Mouse (Mus musculus) heart, postnatal 25 days (tissue): ENCODE results near the gene Ptprt. TPM values are rescaled to one million over a fixed set of nuclear protein-coding genes. Genes with fewer than 3 reads are reported as not detected.

Experiments used
- DNase-seq: peaks from one replicate; pipeline ENCODE4 v3.0.0; 2022; ENCODE audit warnings: low spot score
- intact Hi-C: fragments of 180-260 bp; cut with DNase I; formaldehyde crosslinking; loops from one replicate; pipeline ENCODE4 v1.15.1; 2025
- total RNA-seq, 2 experiments: library from RNA; stranded (reverse); gene quantifications; 2 replicates each; pipeline ENCODE4 v1.2.3; 2021

Ptprt gene
- total RNA-seq, 2 experiments from 2014 or later: 0.16 to 0.31 TPM

DNA sequence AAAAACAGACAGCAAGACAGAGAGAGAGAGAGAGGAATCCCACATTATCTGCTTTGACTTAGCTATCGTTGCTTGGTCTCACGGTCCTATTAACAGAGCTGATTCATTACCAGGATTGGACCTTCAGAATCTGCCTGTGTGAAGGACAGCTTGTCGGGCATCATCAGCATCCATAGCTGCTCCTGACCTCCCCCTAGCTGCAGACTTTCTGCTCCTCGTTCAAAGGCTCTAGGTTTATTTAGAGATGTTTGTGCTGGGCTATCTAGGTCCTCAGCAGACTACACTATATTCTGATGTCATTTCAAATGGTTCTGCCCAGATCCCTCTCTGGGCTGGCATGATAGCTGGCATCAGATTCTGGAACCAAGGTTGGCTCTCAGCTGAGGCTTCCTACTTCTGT lies 47.5 kb downstream of the Ptprt start:
- no peak for DNase-seq
- intact Hi-C loops: no loop called here

DNA sequence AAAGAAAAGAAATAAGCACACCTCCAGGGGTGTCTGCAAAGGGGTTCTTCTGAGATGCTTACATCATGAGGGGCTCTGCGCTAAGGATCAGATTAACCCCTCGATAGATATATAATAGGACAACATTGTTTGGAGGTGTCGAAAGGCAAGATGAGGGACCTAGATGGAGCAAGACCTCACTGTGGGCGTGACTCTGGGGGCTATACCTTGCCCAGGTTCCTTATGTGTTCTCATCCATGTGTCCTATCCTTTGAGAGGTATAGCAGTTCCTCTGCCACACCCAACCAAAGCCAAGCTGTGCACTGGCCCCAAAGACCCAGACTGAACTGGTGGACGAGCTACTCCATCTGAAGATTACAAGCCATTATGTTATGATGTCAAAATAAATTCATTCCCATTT lies 58.2 kb downstream of the Ptprt start:
- intact Hi-C loops: no loop called here
- no peak for DNase-seq

DNA sequence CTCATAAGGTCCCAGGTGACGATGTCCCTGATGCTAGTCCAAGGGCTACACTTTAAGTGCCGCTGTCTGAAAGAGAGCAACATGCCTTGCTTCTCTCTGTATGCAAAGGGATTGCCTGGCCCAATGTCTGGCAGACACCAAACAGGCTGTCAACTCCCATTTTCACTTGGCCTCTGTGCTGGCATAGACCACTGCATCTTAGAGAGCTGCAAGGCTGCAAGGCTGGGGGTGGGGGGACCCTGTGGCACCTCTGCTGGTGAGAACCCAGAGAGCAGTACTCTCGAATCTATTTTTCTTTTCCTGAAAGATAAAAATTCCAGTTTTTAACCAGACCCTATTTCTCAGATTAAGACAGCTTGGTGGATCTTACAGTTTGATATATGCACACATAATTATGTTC lies 69.6 kb downstream of the Ptprt start:
- no peak for DNase-seq
- intact Hi-C loops: no loop called here

DNA sequence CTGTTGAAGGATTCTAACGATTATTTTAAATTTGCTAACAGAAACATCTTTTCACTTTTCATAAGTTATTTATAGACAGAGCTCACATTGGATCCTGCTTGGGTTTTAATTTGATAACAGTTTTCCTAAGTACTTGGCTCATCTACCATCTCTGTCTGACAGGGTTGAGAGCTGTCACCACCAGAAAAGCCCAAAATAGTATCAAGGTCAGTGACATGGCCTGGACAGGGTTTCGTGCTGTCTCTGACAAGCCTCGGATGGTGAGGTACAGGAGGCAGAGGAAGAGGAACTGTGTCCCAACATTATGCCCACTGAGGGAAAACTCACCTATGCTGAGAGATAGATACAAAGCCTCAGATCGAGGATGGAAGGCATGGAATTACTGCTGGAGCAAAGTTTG lies 79.3 kb downstream of the Ptprt start:
- DNase-seq: no peak
- intact Hi-C loops: no loop called here

DNA sequence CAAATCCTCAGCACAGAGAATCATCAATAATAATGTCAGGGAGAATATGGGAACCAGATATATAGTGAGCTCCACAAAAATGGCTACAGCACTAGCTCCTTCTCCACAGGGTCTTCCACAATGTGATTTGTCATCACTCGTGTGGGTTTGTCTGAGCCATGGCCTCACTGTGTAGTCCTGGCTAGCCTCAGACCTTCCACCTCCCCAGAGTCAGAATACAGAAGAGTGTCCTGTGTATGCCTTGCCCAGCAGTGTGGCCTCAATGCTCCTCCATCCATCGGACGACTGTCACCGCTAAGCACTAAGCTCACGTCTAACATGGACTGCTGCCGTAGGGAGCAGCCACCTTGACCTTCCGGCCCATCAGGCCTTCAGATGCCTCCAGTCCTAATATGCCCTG lies 83.1 kb downstream of the Ptprt start:
- DNase-seq: no peak
- intact Hi-C loops: no loop called here

DNA sequence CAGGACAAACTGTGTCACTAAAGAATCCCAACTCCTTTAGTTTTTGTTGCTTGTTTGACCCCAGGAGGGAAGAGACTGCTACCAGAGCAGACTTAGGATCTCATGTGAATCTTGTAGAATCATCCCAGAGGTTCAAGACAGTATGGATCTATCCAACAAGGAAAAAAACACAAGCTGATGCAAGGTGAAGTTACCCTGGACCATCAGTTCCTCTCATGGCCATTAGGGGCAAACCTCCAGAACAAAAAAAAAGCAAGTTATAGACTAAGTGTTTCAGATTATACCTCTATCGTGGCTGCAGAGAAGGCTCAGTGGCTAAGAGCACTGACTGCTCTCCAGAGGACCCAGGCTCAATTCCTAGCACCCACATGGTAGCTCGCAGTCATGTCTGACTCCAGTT lies 88.1 kb downstream of the Ptprt start:
- intact Hi-C loops: no loop called here

DNA sequence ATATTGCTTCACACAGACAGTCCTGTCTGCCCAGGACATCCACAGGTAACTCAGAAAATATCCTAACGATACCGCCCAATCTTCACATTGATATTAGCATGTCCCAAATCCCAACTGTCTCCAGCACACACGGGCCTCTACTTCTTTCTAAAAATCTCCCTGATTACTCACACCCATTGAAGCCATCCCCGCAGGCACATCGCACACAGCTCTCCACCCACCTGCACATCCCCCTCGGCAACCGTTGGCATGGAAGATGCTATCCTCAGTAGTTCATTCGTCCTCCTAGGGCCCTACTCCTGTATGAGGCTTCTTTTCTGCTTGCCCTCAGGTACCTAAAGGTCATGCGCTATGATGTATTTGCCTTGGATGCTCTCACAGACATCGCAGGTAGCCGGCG lies 89.9 kb downstream of the Ptprt start:
- DNase-seq: no peak
- intact Hi-C loops: no loop called here

More for the DNA sequence above, 88.1 kb downstream of the Ptprt start:
- no peak for DNase-seq

DNA sequence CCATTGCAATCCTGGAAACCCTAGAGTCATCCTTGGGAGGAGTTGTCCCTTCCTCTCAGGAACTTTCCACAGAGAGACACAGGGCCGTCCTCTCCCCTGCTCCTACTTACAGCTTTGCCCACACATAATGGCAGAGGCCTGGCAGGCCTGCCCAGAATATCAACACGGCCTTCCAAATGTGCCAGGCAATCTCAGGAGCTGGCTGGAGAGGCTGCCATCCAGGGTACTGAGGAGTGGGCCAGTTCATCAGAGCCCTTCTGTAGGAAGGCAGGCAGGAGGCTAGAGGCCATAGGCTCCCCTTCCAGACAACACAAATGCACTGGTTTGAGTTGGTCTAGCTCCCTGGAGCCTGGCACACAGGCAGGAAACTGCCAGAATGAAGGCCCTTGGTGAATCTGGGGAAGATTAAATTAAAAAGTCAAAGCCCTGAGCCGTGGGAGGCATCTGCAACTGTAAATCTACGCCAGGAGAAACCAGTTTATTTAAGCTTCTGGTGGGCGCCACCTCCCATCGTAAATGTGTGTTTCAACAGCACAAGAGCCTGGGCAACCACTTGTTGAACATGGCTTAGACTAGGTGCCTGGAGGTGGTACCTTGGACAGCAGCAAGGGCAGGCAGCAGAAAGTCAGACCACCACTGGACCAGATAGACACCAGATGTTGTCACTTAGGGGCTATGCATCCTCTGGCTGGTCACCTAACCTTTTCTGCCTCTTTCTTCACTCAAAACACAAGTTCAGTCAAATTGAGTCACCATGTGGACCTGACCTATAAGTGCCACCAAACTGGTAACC lies 92.4 kb downstream of the Ptprt start:
- intact Hi-C loops: no loop called here
- DNase-seq: no peak

DNA sequence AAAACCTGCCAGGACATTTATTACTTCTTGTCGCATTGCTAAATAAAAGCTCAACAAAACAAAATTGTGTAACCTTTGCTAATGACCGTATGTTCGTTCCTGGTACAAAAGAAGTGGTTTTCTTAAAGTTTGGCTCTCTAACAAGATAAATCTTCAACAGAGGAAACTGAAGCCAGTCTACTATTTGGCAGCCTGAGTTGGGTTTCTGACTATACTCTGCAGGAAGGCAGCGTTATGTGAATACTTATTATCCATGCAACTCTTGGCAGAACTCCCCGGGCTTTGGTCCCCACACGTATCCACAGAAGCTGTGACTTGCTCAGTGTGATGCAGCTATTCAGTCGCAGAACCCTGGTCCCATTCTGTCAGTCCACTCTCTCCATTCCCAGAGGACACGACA lies 112.6 kb downstream of the Ptprt start:
- intact Hi-C loops: no loop called here
- DNase-seq: no peak

DNA sequence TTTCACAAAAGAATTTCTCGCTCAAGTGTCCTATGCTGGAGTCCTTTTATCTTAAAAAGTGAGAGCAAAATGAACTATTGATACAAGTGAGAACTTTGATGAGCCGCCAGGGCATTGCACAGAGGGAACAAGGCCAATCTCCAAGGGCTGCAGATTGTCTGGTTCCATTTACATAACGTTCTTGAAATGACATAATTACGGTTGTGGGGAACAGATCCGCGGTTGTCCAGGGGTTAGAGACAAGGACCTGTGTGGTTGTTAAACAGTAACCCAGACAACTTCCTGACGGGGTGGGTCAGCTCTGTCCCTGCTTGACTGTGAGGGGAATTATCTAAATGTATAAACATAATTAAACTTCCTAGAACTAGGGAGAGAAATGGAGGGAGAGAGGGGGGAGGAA lies 129.3 kb downstream of the Ptprt start:
- no peak for DNase-seq
- intact Hi-C loops: no loop called here

DNA sequence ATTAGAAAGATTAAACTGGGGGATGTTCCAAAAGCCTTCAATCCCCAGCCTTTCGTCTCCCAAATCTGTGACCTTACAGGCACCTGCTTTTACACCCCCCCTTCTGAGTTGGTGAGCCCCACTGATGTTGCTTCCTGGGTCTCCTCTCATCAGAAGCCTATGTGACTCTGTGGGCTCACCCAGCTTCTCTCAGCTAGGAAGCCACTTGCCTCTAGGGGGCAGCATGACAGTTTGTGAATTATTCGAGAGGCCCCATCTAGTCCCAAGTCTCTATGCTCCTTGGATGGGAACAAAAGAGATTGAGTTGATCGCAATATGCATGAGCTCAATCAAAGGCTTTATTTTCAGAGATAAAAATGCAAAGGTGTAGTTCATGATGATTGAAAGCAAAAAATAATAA lies 132.0 kb downstream of the Ptprt start:
- DNase-seq: no peak
- intact Hi-C loops: no loop called here

DNA sequence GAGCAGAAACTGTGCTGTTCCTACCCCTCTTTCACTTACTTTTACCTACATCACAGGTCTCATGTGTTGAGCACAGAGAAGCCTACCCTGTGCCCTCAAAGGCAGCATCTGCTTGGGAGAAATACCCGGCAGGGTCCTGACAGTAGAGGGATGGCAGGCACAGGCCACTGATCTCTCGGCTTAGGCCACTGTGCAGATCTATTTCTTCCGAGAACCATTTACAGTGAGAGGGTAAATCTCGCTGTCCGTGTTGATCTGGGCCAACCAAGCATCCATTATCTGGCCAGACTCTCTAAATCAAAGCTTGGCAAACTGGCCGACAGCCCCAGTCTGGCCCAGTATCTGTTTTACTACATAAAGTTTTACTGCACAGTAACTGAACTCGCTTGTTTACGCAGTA lies 145.0 kb downstream of the Ptprt start:
- no peak for DNase-seq
- intact Hi-C loops: no loop called here

DNA sequence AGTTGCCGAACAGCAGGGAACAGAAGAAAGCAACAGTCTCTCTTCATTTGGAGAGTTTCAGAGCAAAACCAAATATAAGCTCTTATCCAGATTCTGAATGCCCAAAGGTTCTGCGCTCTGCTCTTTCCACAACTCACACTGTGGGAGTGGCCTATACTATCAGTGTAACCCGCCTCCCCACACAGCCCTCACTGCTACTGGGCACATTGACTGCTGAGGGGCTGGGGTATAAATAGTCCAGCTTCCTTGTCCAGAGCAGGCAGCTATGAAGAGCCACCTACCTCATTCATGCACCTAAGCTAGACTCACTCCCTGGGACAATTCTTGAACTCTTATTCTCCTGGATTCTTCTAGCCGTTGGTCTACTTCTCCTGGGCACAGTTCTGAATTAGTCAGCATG lies 147.9 kb downstream of the Ptprt start:
- no peak for DNase-seq
- intact Hi-C loops: no loop called here

DNA sequence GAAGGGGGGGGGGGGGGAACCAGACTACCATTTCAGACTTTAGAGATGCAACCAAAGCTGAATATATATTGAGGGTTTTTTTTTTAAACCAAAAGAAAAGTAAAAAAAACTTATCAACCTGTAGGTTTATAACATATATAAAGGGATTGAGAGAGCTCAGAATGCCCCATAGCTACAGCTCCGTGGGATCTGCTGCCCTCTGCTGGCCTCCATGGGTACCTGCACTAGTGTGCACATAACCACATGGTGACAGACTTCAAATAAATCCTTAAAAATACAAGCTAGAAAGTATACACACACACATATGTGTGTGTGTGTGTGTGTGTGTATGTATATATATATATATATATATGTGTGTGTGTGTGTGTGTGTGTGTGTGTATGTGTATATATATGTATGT lies 148.9 kb downstream of the Ptprt start:
- no peak for DNase-seq
- intact Hi-C loops: no loop called here

DNA sequence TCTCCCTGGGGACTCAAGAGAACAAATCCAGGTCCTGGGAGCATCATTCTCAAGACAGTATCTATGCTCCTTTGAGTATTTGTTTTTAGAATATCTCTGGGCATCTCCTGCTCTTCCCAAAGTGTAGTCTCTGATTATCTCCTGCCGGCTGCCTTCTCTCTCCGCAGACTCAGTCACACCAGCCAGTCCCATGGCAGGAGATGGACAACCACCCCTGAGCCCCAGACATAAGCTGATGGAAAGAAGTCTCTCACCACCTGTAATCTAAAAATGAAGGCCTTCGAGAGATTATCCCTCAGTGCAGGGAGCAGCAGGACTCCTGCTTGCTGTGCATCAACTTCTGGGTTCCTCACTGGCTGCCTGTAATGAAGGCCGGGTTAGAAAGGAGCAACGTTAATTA lies 151.9 kb downstream of the Ptprt start:
- intact Hi-C loops: no loop called here
- no peak for DNase-seq

DNA sequence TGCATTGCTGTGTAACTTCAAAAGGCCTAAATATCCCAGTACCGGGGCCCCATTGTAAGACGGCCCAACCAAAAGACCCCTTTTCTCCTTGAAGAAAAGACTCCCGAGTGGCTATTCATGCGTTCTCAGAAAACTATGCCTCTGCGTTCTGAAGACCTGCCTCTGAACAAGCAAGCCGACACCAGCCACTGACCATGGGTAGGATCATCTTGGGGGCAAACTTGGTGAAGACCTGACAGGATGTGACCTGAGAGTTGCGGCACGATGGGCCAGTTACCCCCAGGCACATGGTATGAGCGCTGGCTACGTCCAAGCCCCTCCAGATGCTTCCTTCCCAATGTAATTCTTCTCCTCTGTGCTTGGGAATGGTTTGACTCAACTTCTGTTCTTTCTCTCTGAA lies 153.3 kb downstream of the Ptprt start:
- DNase-seq: no peak
- intact Hi-C loops: no loop called here

DNA sequence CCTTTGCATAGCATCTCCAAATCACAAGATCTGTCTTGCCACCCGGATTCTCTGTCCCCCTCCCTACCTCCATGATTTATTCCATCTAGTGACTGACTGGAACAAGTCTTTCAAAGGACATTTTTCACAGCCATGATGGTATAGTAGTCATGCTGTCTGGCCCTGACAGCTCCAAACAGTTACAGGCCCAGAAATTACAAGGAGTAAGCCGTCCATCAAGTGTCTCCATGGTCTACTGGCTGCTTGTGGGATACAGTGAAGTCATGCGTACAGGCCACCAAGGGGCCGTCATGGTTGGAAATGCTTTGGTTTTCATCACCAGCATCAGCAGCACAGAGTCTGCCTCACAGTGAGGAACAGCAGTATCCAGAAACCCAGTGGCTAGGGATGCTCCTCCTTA lies 156.1 kb downstream of the Ptprt start:
- DNase-seq: no peak
- intact Hi-C loops: no loop called here

DNA sequence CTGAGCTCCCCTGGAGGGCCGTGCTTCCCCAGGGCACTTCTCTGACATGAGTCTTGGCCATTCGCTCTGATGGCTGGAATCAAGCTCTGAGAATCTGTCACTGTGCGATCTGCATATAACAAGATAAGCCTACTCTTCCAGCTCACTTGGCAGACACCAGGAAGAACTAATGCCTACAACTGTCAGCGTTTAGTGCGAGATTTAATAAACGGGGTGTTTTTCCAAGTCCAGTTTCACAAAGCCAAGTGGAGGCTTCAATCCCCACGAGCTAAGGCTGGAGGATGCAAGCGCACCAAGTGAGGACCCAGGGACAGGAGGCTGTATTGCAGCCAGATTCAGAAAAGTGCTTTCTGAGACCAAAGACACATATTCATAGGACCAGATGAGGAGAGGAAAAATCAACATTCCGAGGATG lies 161.4 kb downstream of the Ptprt start:
- intact Hi-C loops: no loop called here
- DNase-seq: no peak

DNA sequence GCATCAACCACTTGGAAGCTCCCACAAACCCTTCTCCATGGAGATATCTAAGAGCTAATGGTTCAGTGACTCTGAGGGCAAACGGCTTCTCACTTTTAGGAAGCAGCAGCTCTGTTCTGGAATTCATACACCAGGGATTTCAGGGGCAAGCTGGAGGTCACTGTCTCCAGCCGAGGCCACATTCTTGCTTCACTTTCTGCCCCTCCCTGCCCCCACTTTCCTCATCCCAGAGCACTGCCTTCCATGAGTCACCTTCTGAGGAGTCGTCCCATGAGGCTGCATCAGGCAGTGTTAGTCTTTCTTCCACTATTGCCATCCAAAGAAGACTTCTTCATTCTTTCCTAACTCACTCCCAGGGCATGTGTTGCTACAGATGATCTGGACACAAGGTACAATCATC lies 162.8 kb downstream of the Ptprt start:
- intact Hi-C loops: no loop called here
- no peak for DNase-seq

DNA sequence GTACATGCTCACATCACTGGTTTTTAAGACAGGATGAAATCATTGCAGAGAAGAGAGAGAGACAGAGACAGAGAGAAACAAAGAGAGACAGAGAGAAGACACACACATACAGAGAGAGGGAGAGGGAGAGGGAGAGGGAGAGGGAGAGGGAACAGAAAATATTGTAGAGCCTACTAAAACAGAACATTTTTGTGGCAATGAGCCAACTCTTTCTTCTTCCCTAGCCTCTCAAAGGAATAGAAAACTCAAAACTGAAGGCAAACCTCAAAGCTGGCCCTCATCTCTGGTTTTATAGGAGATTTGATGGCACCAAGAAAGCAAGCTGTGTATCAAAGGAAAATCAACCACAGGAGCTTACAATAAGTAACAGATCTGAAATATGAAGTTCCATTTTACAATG lies 176.9 kb downstream of the Ptprt start:
- intact Hi-C loops: no loop called here
- no peak for DNase-seq

DNA sequence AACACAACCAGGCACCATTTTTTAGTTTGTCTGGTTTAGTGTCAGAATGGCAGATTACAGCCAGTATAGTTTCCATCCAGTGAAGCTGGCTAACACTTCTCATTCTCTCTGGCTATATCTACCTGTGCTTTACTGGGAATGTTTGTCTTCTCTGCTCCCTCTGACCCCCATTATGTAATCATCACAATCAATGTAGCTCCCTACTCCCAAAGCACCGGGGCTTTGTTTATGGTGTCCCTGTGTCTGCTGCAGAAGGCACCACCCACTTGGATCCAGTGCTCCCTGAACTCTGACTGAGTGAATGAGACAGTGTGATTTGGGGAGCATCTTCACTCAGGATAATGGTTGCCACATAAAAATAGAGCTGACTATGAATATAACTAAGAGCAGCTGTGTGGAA lies 217.8 kb downstream of the Ptprt start:
- intact Hi-C loops: no loop called here
- DNase-seq: no peak

DNA sequence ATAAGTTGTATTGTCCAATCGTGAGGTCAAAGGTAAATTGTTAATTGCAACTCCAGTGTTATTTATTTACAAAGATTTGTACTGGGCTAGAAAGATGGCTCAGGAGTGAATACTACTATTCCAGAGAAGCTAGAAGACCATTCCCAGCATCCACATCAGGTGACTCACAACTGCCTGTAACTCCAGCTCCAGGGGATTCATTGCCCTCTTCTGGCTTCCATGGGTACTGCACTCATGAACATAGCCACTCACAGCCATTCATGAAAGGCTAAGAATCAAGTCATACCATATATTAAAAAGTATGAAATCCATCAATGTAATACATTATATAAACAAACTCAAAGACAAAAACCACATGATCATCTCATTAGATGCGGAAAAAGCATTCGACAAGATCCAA lies 224.3 kb downstream of the Ptprt start:
- intact Hi-C loops: no loop called here
- no peak for DNase-seq
